Mouse (Mus musculus) C2C12 (cell line): ENCODE results near the gene Ero1l.

Experiments
- CEBPB ChIP-seq: IDR thresholded peaks from one replicate; pipeline ENCODE4 v1.6.1; 2011; ENCODE audit warnings: low read depth, mild to moderate bottlenecking, control low read depth, moderate library complexity
- CTCF ChIP-seq: IDR thresholded peaks from one replicate; pipeline ENCODE4 v1.5.1; 2011; ENCODE audit not compliant: control insufficient read depth, insufficient read depth, insufficient read length
- FOSL1 ChIP-seq: IDR thresholded peaks from one replicate; pipeline ENCODE4 v1.8.0; 2011; ENCODE audit warnings: mild to moderate bottlenecking, low read length; ENCODE audit not compliant: poor library complexity, insufficient read depth, severe bottlenecking
- MAX ChIP-seq: IDR thresholded peaks from one replicate; pipeline ENCODE4 v1.6.1; 2011; ENCODE audit warnings: mild to moderate bottlenecking, control low read depth
- MYOD1 ChIP-seq: IDR thresholded peaks from one replicate; pipeline ENCODE4 v1.6.1; 2011; ENCODE audit warnings: low read depth; ENCODE audit not compliant: control insufficient read depth, insufficient read length
- MYOG ChIP-seq: IDR thresholded peaks from one replicate; pipeline ENCODE4 v1.6.1; 2011; ENCODE audit not compliant: control insufficient read depth, insufficient read length; ENCODE audit errors: extremely low read depth
- USF1 ChIP-seq: IDR thresholded peaks from one replicate; pipeline ENCODE4 v1.6.1; 2011; ENCODE audit warnings: low read depth, mild to moderate bottlenecking, control low read depth, moderate library complexity

- no peak for TF ChIP-seq MYOG
- TF ChIP-seq CTCF = no peak
- TF ChIP-seq MYOD1 = no peak
- no peak for TF ChIP-seq USF1
- TF ChIP-seq CEBPB = no peak
- no peak for TF ChIP-seq MAX
- TF ChIP-seq FOSL1 = no peak
Measured at GRCm38 (mm10) chr14:45317921-45318411, 605 bp downstream of the Ero1l start.
